Mouse (Mus musculus): ENCODE measurements around the gene Dusp15. TPM values are rescaled to one million over a fixed set of nuclear protein-coding genes. Genes with fewer than 3 reads are reported as not detected.

Dusp15 gene
- total RNA-seq (2017), result not detected in 2 replicates

GRCm38 (mm10) chr2:152951065-152951849, at the start of gene Dusp15:
Gene Dusp15 (minus strand): TSS chr2:152951698.
- no peak for ATAC-seq (ENCODE audit: extremely low read depth, insufficient number of reproducible peaks, low FRiP score, poor library complexity, severe bottlenecking)

- ATAC-seq (ENCODE audit: extremely low read depth, insufficient number of reproducible peaks, low FRiP score, poor library complexity, severe bottlenecking), result no peak
Observed at GRCm38 (mm10) chr2:152997046-152997445, 45.5 kb upstream of the Dusp15 start.

GRCm38 (mm10) chr2:152991529-152991928, 40.0 kb upstream of the Dusp15 start:
- peak; percentile 31; the same call in 1 of the 2 replicates for ATAC-seq (ENCODE audit: extremely low read depth, insufficient number of reproducible peaks, low FRiP score, poor library complexity, severe bottlenecking)

GRCm38 (mm10) chr2:152985582-152985981, 34.1 kb upstream of the Dusp15 start:
- no peak for ATAC-seq (ENCODE audit: extremely low read depth, insufficient number of reproducible peaks, low FRiP score, poor library complexity, severe bottlenecking)

GRCm38 (mm10) chr2:152976991-152977390, 25.5 kb upstream of the Dusp15 start:
- no peak for ATAC-seq (ENCODE audit: extremely low read depth, insufficient number of reproducible peaks, low FRiP score, poor library complexity, severe bottlenecking)

- ATAC-seq (ENCODE audit: extremely low read depth, insufficient number of reproducible peaks, low FRiP score, poor library complexity, severe bottlenecking), result no peak
Observed at GRCm38 (mm10) chr2:152965555-152965954, 14.1 kb upstream of the Dusp15 start.

- no peak for ATAC-seq (ENCODE audit: extremely low read depth, insufficient number of reproducible peaks, low FRiP score, poor library complexity, severe bottlenecking)
Observed at GRCm38 (mm10) chr2:152962091-152962793, 10.7 kb upstream of the Dusp15 start, which contains the start of gene Ttll9. Gene Ttll9 (plus strand): TSS chr2:152962485.

- no peak for ATAC-seq (ENCODE audit: extremely low read depth, insufficient number of reproducible peaks, low FRiP score, poor library complexity, severe bottlenecking)
Observed at GRCm38 (mm10) chr2:152958116-152958515, 6.6 kb upstream of the Dusp15 start.

GRCm38 (mm10) chr2:152951850-152952720, 587 bp upstream of the Dusp15 start:
- ATAC-seq (ENCODE audit: extremely low read depth, insufficient number of reproducible peaks, low FRiP score, poor library complexity, severe bottlenecking), result no peak

- ATAC-seq (ENCODE audit: extremely low read depth, insufficient number of reproducible peaks, low FRiP score, poor library complexity, severe bottlenecking), result no peak
Observed at GRCm38 (mm10) chr2:152950358-152951064, 987 bp downstream of the Dusp15 start.

GRCm38 (mm10) chr2:152948438-152949020, 3.0 kb downstream of the Dusp15 start:
- ATAC-seq (ENCODE audit: extremely low read depth, insufficient number of reproducible peaks, low FRiP score, poor library complexity, severe bottlenecking), result no peak

GRCm38 (mm10) chr2:152947098-152947497, 4.4 kb downstream of the Dusp15 start:
- no peak for ATAC-seq (ENCODE audit: extremely low read depth, insufficient number of reproducible peaks, low FRiP score, poor library complexity, severe bottlenecking)

GRCm38 (mm10) chr2:152944013-152944412, 7.5 kb downstream of the Dusp15 start:
- no peak for ATAC-seq (ENCODE audit: extremely low read depth, insufficient number of reproducible peaks, low FRiP score, poor library complexity, severe bottlenecking)

- ATAC-seq (ENCODE audit: extremely low read depth, insufficient number of reproducible peaks, low FRiP score, poor library complexity, severe bottlenecking), result no peak
Observed at GRCm38 (mm10) chr2:152943568-152943967, 7.9 kb downstream of the Dusp15 start.

- no peak for ATAC-seq (ENCODE audit: extremely low read depth, insufficient number of reproducible peaks, low FRiP score, poor library complexity, severe bottlenecking)
Observed at GRCm38 (mm10) chr2:152942898-152943515, 8.5 kb downstream of the Dusp15 start.

GRCm38 (mm10) chr2:152941776-152942175, 9.7 kb downstream of the Dusp15 start:
- ATAC-seq (ENCODE audit: extremely low read depth, insufficient number of reproducible peaks, low FRiP score, poor library complexity, severe bottlenecking), result no peak

- no peak for ATAC-seq (ENCODE audit: extremely low read depth, insufficient number of reproducible peaks, low FRiP score, poor library complexity, severe bottlenecking)
Observed at GRCm38 (mm10) chr2:152941106-152941505, 10.4 kb downstream of the Dusp15 start.

GRCm38 (mm10) chr2:152939846-152940245, 11.7 kb downstream of the Dusp15 start:
- peak; percentile 17; the same call in 1 of the 2 replicates for ATAC-seq (ENCODE audit: extremely low read depth, insufficient number of reproducible peaks, low FRiP score, poor library complexity, severe bottlenecking)

Measured in neutrophil, adult 5-6 weeks (primary cell).